24 mouse cellular contexts compared by ENCODE assay signal in genomic region chr19:31210850-31211249, GRCm38 (mm10).
"Had no signal": no experiment of that assay in that cellular context is flagged by ENCODE, and none has a peak within 500 bp of the region (broad histone marks: within the 10 kb centered on the region; RNA-seq: fewer than 3 reads in every experiment).

No protein-coding gene starts in this region.

- DNase-seq: kidney, adult 18-20 months; kidney, adult 9 months; kidney, postnatal 14 days; kidney, postnatal 4 days; liver; lung, adult 18-20 months; lung, postnatal 14 days; lung, postnatal 4 days; right cerebral cortex, postnatal 25 days; spleen, adult 18-20 months; thymus, postnatal 36 days had no signal

- H3K27me3 ChIP-seq: limb, embryonic 13.5 days; liver, embryonic 12.5 days; liver, embryonic 15.5 days; lung, embryonic 15.5 days; megakaryocyte, embryonic 14.5 days; midbrain, embryonic 13.5 days; neural tube, embryonic 12.5 days; neural tube, embryonic 15.5 days; stomach, embryonic 15.5 days had no signal

- H3K4me1 ChIP-seq: limb, embryonic 13.5 days; liver, embryonic 12.5 days; liver, embryonic 15.5 days; lung, embryonic 15.5 days; midbrain, embryonic 10.5 days; midbrain, embryonic 13.5 days; neural tube, embryonic 12.5 days; neural tube, embryonic 15.5 days; stomach, embryonic 15.5 days had no signal

- H3K27ac ChIP-seq: limb, embryonic 10.5 days; limb, embryonic 13.5 days; liver, embryonic 12.5 days; liver, embryonic 15.5 days; lung, embryonic 15.5 days; midbrain, embryonic 10.5 days; midbrain, embryonic 13.5 days; neural tube, embryonic 12.5 days; neural tube, embryonic 15.5 days; stomach, embryonic 15.5 days had no signal

- H3K4me3 ChIP-seq: limb, embryonic 10.5 days; limb, embryonic 13.5 days; liver, embryonic 12.5 days; liver, embryonic 15.5 days; lung, embryonic 15.5 days; megakaryocyte, embryonic 14.5 days; midbrain, embryonic 10.5 days; midbrain, embryonic 13.5 days; neural tube, embryonic 12.5 days; neural tube, embryonic 15.5 days; stomach, embryonic 15.5 days had no signal

- H3K36me3 ChIP-seq: limb, embryonic 10.5 days; limb, embryonic 13.5 days; liver, embryonic 12.5 days; liver, embryonic 15.5 days; lung, embryonic 15.5 days; midbrain, embryonic 10.5 days; midbrain, embryonic 13.5 days; neural tube, embryonic 12.5 days; neural tube, embryonic 15.5 days; stomach, embryonic 15.5 days had no signal

- ATAC-seq: intestine, embryonic 16.5 days; liver, embryonic 12.5 days; midbrain, embryonic 13.5 days; midbrain, embryonic 16.5 days had no signal
